Mouse (Mus musculus): ENCODE measurements around the gene Them5. TPM values are rescaled to one million over a fixed set of nuclear protein-coding genes. Genes with fewer than 3 reads are reported as not detected.

Gene Them5
- total and polyA plus RNA-seq, 3 experiments = not detected

GRCm38 (mm10) chr3:94372641-94373040, 30.7 kb downstream of the Them5 start, which contains the start of gene Rorc:
TSS of gene Rorc (plus strand) at chr3:94372794.
- WGBS = 13% methylated on average over 5 of the region's 5 CpGs
- Histone ChIP-seq H3K4me1 (ENCODE audit: control insufficient read depth, insufficient read depth, low read length) (peaks cover 1% of the 10 kb centered on the region; the same call in 1 of the 2 replicates), H3K79me2 (replicated peaks; ENCODE audit: control insufficient read depth, insufficient read depth, low read length) (no peaks in the 10 kb centered on the region), H3K4me3 (peak within 1 kb of the TSS; percentile 34), H3K27ac (peak within 1 kb of the TSS; percentile 55), H3K36me3 (ENCODE audit: control insufficient read depth, insufficient read depth, low read length) (no peaks in the 10 kb centered on the region), H3K27me3 (ENCODE audit: control insufficient read depth, insufficient read depth, low read length) (no peaks in the 10 kb centered on the region; the same call in 1 of the 2 replicates), H3K9ac (ENCODE audit: low read depth, low read length) (peak within 1 kb of the TSS; percentile 23)
- TF ChIP-seq POLR2A (IDR thresholded peaks at IDR 0.05; ENCODE audit: insufficient read depth, low read depth, low read length) (peak; percentile 38; the same call in 1 of the 2 replicates), CTCF (IDR thresholded peaks at IDR 0.05) (no peak)
- DNase-seq = peak; percentile 53 to 70
- intact Hi-C loops (cut with DNase I) = loop anchor here (2.0 kb wide), 1 partner anchor 70 kb away; the partner anchor contains the start of genes Mrpl9 and Oaz3

DNA sequence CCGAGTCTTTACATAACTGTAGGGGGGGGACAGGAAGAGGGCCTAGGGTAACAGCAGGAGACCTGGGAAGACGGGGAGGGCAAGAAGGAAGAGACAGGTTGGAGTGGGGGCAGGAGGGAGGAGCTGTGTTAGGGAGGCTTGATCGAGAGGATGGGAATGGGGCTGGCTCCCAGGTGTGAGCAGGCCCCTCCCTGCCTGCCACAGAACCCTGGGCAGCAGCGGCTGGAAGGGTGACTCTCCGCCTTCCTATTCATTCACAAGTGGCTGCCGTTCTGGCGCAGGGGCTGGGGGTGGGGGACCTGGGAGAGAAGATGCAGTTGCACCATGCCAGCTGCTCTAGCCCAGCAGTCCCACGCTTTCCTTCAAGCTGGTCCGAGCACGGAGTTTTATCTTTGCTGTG, 31.2 kb downstream of the Them5 start:
- intact Hi-C loops (cut with DNase I) = loop anchor here (2.0 kb wide), 1 partner anchor 70 kb away; the partner anchor contains the start of genes Mrpl9 and Oaz3
- Histone ChIP-seq H3K9ac (ENCODE audit: low read depth, low read length) (peak overlapping the region; percentile 23), H3K4me1 (ENCODE audit: control insufficient read depth, insufficient read depth, low read length) (peaks cover 1% of the 10 kb centered on the region; the same call in 1 of the 2 replicates), H3K27ac (peak overlapping the region; percentile 55; the same call in 1 of the 2 replicates), H3K4me3 (peak overlapping the region; percentile 34), H3K27me3 (ENCODE audit: control insufficient read depth, insufficient read depth, low read length) (no peaks in the 10 kb centered on the region; the same call in 1 of the 2 replicates), H3K79me2 (replicated peaks; ENCODE audit: control insufficient read depth, insufficient read depth, low read length) (no peaks in the 10 kb centered on the region), H3K36me3 (ENCODE audit: control insufficient read depth, insufficient read depth, low read length) (no peaks in the 10 kb centered on the region)
- 4% methylated on average over 10 of the region's 10 CpGs for WGBS
- no peak for TF ChIP-seq EP300 (IDR thresholded peaks at IDR 0.05; ENCODE audit: insufficient read depth, low read depth, low read length)
- no peak for TF ChIP-seq CTCF (IDR thresholded peaks at IDR 0.05)
- no peak for TF ChIP-seq POLR2A (IDR thresholded peaks at IDR 0.05; ENCODE audit: insufficient read depth, low read depth, low read length)
- no peak for DNase-seq

- Histone ChIP-seq H3K79me2 (replicated peaks; ENCODE audit: control insufficient read depth, insufficient read depth, low read length) (no peaks in the 10 kb centered on the region), H3K27me3 (ENCODE audit: control insufficient read depth, insufficient read depth, low read length) (no peaks in the 10 kb centered on the region; the same call in 1 of the 2 replicates), H3K9ac (ENCODE audit: low read depth, low read length) (no peak overlapping the region), H3K27ac (no peak overlapping the region), H3K4me1 (ENCODE audit: control insufficient read depth, insufficient read depth, low read length) (peaks cover 1% of the 10 kb centered on the region; the same call in 1 of the 2 replicates), H3K4me3 (peak overlapping the region; percentile 34; the same call in 1 of the 2 replicates), H3K36me3 (ENCODE audit: control insufficient read depth, insufficient read depth, low read length) (no peaks in the 10 kb centered on the region)
- DNase-seq = peak in 1 of 2 experiments; percentile 27
- 2% methylated on average over 5 of the region's 5 CpGs for WGBS
- intact Hi-C loops (cut with DNase I) = loop anchor here (2.0 kb wide), 1 partner anchor 69 kb away; the partner anchor contains the start of genes Mrpl9 and Oaz3
- no peak for TF ChIP-seq POLR2A (IDR thresholded peaks at IDR 0.05; ENCODE audit: insufficient read depth, low read depth, low read length)
- TF ChIP-seq CTCF (IDR thresholded peaks at IDR 0.05) = no peak
- TF ChIP-seq EP300 (IDR thresholded peaks at IDR 0.05; ENCODE audit: insufficient read depth, low read depth, low read length) = no peak
These were observed 31.7 kb downstream of the Them5 start for GRCm38 (mm10) chr3:94373597-94374011.

- TF ChIP-seq POLR2A (IDR thresholded peaks at IDR 0.05; ENCODE audit: insufficient read depth, low read depth, low read length) (no peak), EP300 (IDR thresholded peaks at IDR 0.05; ENCODE audit: insufficient read depth, low read depth, low read length) (no peak), CTCF (IDR thresholded peaks at IDR 0.05) (no peak)
- no peaks in the 10 kb centered on the region for H3K36me3 ChIP-seq (ENCODE audit: control insufficient read depth, insufficient read depth, low read length)
- no peak overlapping the region for H3K4me3 ChIP-seq
- H3K4me1 ChIP-seq (ENCODE audit: control insufficient read depth, insufficient read depth, low read length) = peaks cover 1% of the 10 kb centered on the region; the same call in 1 of the 2 replicates
- no peaks in the 10 kb centered on the region for H3K79me2 ChIP-seq (replicated peaks; ENCODE audit: control insufficient read depth, insufficient read depth, low read length)
- no peak overlapping the region for H3K27ac ChIP-seq
- no peaks in the 10 kb centered on the region; the same call in 1 of the 2 replicates for H3K27me3 ChIP-seq (ENCODE audit: control insufficient read depth, insufficient read depth, low read length)
- intact Hi-C loops (cut with DNase I) = no loop called here
- H3K9ac ChIP-seq (ENCODE audit: low read depth, low read length) = no peak overlapping the region
- DNase-seq = no peak
These were observed 32.7 kb downstream of the Them5 start for GRCm38 (mm10) chr3:94374636-94375035.

DNA sequence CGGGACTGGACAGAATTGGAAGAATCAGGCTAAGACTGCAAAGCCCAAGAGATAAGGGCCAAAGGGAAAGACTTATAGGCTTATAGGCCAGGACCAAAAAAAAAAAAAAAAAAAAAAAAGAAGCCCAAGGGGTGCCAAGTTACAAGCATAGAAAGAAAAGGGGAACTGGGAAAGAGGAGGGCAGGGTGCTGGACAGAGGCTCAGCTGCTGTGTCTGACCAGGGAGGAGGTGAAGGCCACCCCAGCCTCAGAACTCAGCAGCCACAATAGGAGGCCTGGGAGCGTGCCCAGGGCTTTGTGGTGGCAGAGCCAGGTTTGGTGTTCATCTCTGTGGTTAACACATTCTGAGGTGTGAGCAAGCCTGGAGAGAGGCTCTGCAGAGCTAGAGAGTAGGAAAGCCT, 33.2 kb downstream of the Them5 start:
- TF ChIP-seq CTCF (IDR thresholded peaks at IDR 0.05) (no peak), EP300 (IDR thresholded peaks at IDR 0.05; ENCODE audit: insufficient read depth, low read depth, low read length) (no peak), POLR2A (IDR thresholded peaks at IDR 0.05; ENCODE audit: insufficient read depth, low read depth, low read length) (no peak)
- no peak overlapping the region for H3K9ac ChIP-seq (ENCODE audit: low read depth, low read length)
- intact Hi-C loops (cut with DNase I) = no loop called here
- peaks cover 1% of the 10 kb centered on the region; the same call in 1 of the 2 replicates for H3K4me1 ChIP-seq (ENCODE audit: control insufficient read depth, insufficient read depth, low read length)
- H3K27me3 ChIP-seq (ENCODE audit: control insufficient read depth, insufficient read depth, low read length) = no peaks in the 10 kb centered on the region; the same call in 1 of the 2 replicates
- 77% methylated on average over 2 of the region's 2 CpGs for WGBS
- H3K4me3 ChIP-seq = no peak overlapping the region
- no peaks in the 10 kb centered on the region for H3K36me3 ChIP-seq (ENCODE audit: control insufficient read depth, insufficient read depth, low read length)
- H3K27ac ChIP-seq = no peak overlapping the region
- H3K79me2 ChIP-seq (replicated peaks; ENCODE audit: control insufficient read depth, insufficient read depth, low read length) = no peaks in the 10 kb centered on the region
- DNase-seq = no peak

GRCm38 (mm10) chr3:94375861-94376260, 34.0 kb downstream of the Them5 start:
- no peaks in the 10 kb centered on the region; the same call in 1 of the 2 replicates for H3K27me3 ChIP-seq (ENCODE audit: control insufficient read depth, insufficient read depth, low read length)
- no peak for DNase-seq
- no peak overlapping the region for H3K27ac ChIP-seq
- no peaks in the 10 kb centered on the region for H3K79me2 ChIP-seq (replicated peaks; ENCODE audit: control insufficient read depth, insufficient read depth, low read length)
- intact Hi-C loops (cut with DNase I) = no loop called here
- no peaks in the 10 kb centered on the region for H3K36me3 ChIP-seq (ENCODE audit: control insufficient read depth, insufficient read depth, low read length)
- 62% methylated on average over 5 of the region's 5 CpGs for WGBS
- peaks cover 1% of the 10 kb centered on the region; the same call in 1 of the 2 replicates for H3K4me1 ChIP-seq (ENCODE audit: control insufficient read depth, insufficient read depth, low read length)
- H3K9ac ChIP-seq (ENCODE audit: low read depth, low read length) = no peak overlapping the region
- TF ChIP-seq EP300 (IDR thresholded peaks at IDR 0.05; ENCODE audit: insufficient read depth, low read depth, low read length) (no peak), CTCF (IDR thresholded peaks at IDR 0.05) (no peak), POLR2A (IDR thresholded peaks at IDR 0.05; ENCODE audit: insufficient read depth, low read depth, low read length) (no peak)
- no peak overlapping the region for H3K4me3 ChIP-seq
